Mouse (Mus musculus) ES-Bruce4 (cell line): Measurements from ENCODE around the gene Pax2.

ENCODE experiments used
- CTCF ChIP-seq: IDR thresholded peaks from one replicate; pipeline ENCODE4 v1.8.1; 2011; ENCODE audit warnings: low read depth, low read length
- POLR2A ChIP-seq: IDR thresholded peaks from one replicate; pipeline ENCODE4 v1.8.1; 2011; ENCODE audit warnings: low read length; ENCODE audit not compliant: insufficient read depth

GRCm38 (mm10) chr19:44743961-44744520, 11.8 kb upstream of the Pax2 start:
- TF ChIP-seq POLR2A (no peak), CTCF (no peak)
